Mouse (Mus musculus) heart, postnatal 4 days (tissue): Measurements from ENCODE around the gene Gpd1l. TPM values are rescaled to one million over a fixed set of nuclear protein-coding genes. Genes with fewer than 3 reads are reported as not detected.

Experiments
- DNase-seq: peaks from one replicate; pipeline ENCODE4 v3.0.0; 2021
- total RNA-seq, 2 experiments: library from RNA; stranded (reverse); gene quantifications; 2 replicates each; pipeline ENCODE4 v1.2.3; 2021

The Gpd1l gene
- total RNA-seq, 2 experiments from 2014 or later: 26.3 to 28.0 TPM

- no peak for DNase-seq
Observed at GRCm38 (mm10) chr9:114925571-114925970, 8.2 kb downstream of the Gpd1l start.

GRCm38 (mm10) chr9:114925039-114925438 lies 8.7 kb downstream of the Gpd1l start:
- DNase-seq: no peak

- no peak for DNase-seq
Observed at GRCm38 (mm10) chr9:114924511-114924910, 9.3 kb downstream of the Gpd1l start.

- DNase-seq: no peak
Observed at GRCm38 (mm10) chr9:114922209-114922608, 11.6 kb downstream of the Gpd1l start.

- DNase-seq: peak; percentile 23
Observed at GRCm38 (mm10) chr9:114921352-114922081, 12.3 kb downstream of the Gpd1l start.

GRCm38 (mm10) chr9:114920569-114920968 lies 13.2 kb downstream of the Gpd1l start:
- no peak for DNase-seq

- DNase-seq: peak; percentile 91
Observed at GRCm38 (mm10) chr9:114912680-114913649, 20.8 kb downstream of the Gpd1l start.

GRCm38 (mm10) chr9:114907509-114907908 lies 26.3 kb downstream of the Gpd1l start:
- DNase-seq: peak; percentile 23

- DNase-seq: no peak
Observed at GRCm38 (mm10) chr9:114895919-114896318, 37.9 kb downstream of the Gpd1l start.

GRCm38 (mm10) chr9:114892974-114893373 lies 40.8 kb downstream of the Gpd1l start:
- no peak for DNase-seq

- no peak for DNase-seq
Observed at GRCm38 (mm10) chr9:114890377-114890776, 43.4 kb downstream of the Gpd1l start.

GRCm38 (mm10) chr9:114888856-114889407 lies 44.9 kb downstream of the Gpd1l start:
- no peak for DNase-seq

GRCm38 (mm10) chr9:114887699-114888098 lies 46.1 kb downstream of the Gpd1l start:
- peak; percentile 43 for DNase-seq

GRCm38 (mm10) chr9:114885991-114886662 lies 47.7 kb downstream of the Gpd1l start:
- DNase-seq: no peak

- no peak for DNase-seq
Observed at GRCm38 (mm10) chr9:114885564-114885963, 48.2 kb downstream of the Gpd1l start.

GRCm38 (mm10) chr9:114881977-114882376 lies 51.8 kb downstream of the Gpd1l start:
- no peak for DNase-seq

- DNase-seq: no peak
Observed at GRCm38 (mm10) chr9:114855327-114855726, 78.5 kb downstream of the Gpd1l start.

GRCm38 (mm10) chr9:114854686-114855085 lies 79.1 kb downstream of the Gpd1l start:
- no peak for DNase-seq

GRCm38 (mm10) chr9:114853336-114853735 lies 80.5 kb downstream of the Gpd1l start:
- DNase-seq: no peak

- peak; percentile 8 for DNase-seq
Observed at GRCm38 (mm10) chr9:114851419-114852190, 82.2 kb downstream of the Gpd1l start.
